Mouse (Mus musculus): ENCODE measurements around the gene Gm20388. TPM values are rescaled to one million over a fixed set of nuclear protein-coding genes. Genes with fewer than 3 reads are reported as not detected.

The Gm20388 gene
- polyA plus RNA-seq, 1 experiment from 2014 or later, result not detected

DNA sequence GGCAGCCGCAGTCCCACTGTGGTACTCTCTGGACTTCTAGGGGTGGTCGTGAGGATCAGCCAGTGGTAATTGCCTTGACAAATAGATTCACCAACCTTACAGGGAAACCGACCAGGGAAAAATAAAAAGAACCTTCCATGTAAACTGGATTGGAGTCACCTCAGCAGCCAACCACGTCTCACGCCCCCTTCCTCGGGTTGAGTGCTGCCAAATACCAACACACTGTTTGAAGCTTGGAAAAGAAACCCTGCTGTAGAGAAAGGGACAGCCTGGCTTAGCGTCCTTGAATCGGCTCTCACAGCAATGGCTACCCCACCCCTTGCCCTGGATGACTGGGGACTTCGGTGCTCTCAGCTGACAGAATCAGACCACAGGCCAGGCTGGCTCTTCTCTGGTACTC is 1386.7 kb downstream of the Gm20388 start:
- DNase-seq (ENCODE audit: low spot score, missing footprints), result no peak
- Histone ChIP-seq H3K4me3 (ENCODE audit: low read depth, low read length) (no peak overlapping the region), H3K4me2 (no peak overlapping the region), H3K9me3 (ENCODE audit: control insufficient read depth, low read length) (no peaks in the 10 kb centered on the region), H3K4me1 (ENCODE audit: control insufficient read depth, insufficient read depth, low read length) (peaks cover 35% of the 10 kb centered on the region), H3K36me3 (ENCODE audit: control insufficient read depth, insufficient read depth, low read length) (no peaks in the 10 kb centered on the region), H3K9ac (ENCODE audit: low read length) (no peak overlapping the region), H3K27ac (ENCODE audit: low read depth, low read length) (no peak overlapping the region), H3K27me3 (ENCODE audit: control insufficient read depth, insufficient read depth, low read length) (no peaks in the 10 kb centered on the region)
- WGBS, result 66% methylated on average over 9 of the region's 9 CpGs
- no peak for ATAC-seq (ENCODE audit: low FRiP score)

DNA sequence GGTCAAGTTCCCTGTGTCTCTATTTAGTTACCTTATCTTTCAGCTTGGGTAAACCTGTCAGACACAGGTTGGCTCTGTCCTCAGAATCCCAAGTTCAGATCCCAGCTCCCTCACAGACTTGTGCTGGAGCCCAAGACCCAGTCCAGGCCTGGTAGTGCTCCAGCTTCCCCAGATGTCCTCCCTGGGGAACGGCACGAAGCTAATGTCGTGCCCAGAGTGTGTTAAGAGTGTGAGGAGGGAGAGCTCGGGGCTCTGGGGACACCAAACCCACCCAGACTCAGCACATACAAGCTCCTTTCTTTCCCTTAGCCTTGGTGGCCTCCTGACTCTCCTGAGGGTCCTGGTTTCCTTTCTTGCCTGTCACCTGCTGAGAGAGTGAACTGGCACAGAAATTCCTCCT is 1389.4 kb downstream of the Gm20388 start:
- H3K27ac ChIP-seq (ENCODE audit: low read depth, low read length), result no peak overlapping the region
- H3K4me1 ChIP-seq (ENCODE audit: control insufficient read depth, insufficient read depth, low read length), result peaks cover 25% of the 10 kb centered on the region
- no peak overlapping the region for H3K4me3 ChIP-seq (ENCODE audit: low read depth, low read length)
- no peaks in the 10 kb centered on the region for H3K9me3 ChIP-seq (ENCODE audit: control insufficient read depth, low read length)
- whole genome bisulfite sequencing, result 55% methylated on average over 4 of the region's 4 CpGs
- no peak overlapping the region for H3K9ac ChIP-seq (ENCODE audit: low read length)
- ATAC-seq (ENCODE audit: low FRiP score), result no peak
- DNase-seq (ENCODE audit: low spot score, missing footprints), result no peak
- no peak overlapping the region for H3K4me2 ChIP-seq
- no peaks in the 10 kb centered on the region for H3K27me3 ChIP-seq (ENCODE audit: control insufficient read depth, insufficient read depth, low read length)
- H3K36me3 ChIP-seq (ENCODE audit: control insufficient read depth, insufficient read depth, low read length), result no peaks in the 10 kb centered on the region

DNA sequence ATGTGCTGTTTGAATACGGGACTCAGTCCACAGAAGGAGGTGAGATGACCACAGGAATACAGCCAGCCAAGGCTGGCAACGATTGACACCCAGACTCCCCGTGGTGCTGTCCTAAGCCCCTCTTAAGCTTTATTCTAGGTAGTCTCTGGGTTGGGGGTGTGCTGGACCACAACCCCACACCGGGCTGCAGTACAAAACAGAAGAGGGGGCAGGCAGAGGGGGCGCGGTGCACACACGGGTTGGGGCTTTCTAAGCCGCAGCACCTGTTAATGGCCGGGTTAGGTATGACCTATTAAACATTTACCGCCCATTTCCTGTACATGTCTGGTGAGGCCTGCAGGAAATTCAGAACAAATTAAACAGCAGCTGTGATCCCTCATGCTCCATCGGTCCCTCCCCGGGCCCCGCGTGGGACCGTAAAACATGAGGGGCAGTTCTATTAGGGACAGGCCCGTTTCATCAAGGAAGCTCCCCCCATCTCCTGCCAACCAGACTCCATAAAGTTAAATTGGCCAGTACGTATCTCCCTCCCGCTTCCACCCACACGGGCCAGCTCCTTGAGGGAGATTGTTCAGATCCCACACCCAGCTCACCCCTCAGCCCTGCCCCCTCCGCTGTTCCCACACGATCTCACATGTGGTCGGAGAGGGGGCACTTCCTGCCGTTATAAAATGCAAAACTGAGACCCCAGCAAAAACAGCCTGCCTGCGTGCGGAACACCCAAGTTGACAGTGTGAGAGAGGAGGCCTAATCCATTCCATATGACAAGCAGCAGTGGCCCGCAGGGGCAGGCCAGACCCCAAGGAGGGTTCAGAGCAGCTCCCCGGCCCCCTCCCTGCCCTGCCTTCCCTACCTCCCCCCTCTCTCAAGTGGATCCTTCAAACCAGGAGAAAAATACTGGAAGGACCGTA is 1390.1 kb downstream of the Gm20388 start:
- WGBS, result 25% methylated on average over 28 of the region's 28 CpGs
- ATAC-seq (ENCODE audit: low FRiP score) (peak; percentile 70), DNase-seq (ENCODE audit: low spot score, missing footprints) (peak; percentile 91)
- Histone ChIP-seq H3K9me3 (ENCODE audit: control insufficient read depth, low read length) (no peaks in the 10 kb centered on the region), H3K9ac (ENCODE audit: low read length) (peak overlapping the region; percentile 24), H3K27me3 (ENCODE audit: control insufficient read depth, insufficient read depth, low read length) (no peaks in the 10 kb centered on the region), H3K4me3 (ENCODE audit: low read depth, low read length) (peak overlapping the region; percentile 1; the same call in 1 of the 2 replicates), H3K4me1 (ENCODE audit: control insufficient read depth, insufficient read depth, low read length) (peaks cover 23% of the 10 kb centered on the region), H3K4me2 (peak overlapping the region; percentile 28), H3K36me3 (ENCODE audit: control insufficient read depth, insufficient read depth, low read length) (no peaks in the 10 kb centered on the region), H3K27ac (ENCODE audit: low read depth, low read length) (peak overlapping the region; percentile 63)

DNA sequence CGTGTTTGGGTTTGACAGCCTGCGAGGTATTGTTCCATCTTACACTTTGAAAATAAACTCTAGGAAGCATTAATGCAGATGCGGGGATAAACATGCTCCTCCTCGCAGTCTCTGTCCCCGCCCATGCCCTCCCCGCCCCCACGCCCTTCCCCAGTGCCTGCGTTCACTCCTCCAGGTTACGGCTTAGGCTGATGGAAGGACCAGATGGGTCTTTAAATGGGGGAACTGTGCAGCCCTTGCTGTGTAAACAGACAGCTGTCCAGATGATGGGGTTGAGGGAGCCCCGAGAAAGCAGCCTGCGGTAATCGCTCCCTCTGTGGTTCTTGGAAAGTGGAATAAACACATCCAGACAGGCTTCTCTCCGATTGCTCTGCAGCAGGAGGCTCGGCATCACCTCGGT is 1390.8 kb downstream of the Gm20388 start:
- Histone ChIP-seq H3K9me3 (ENCODE audit: control insufficient read depth, low read length) (no peaks in the 10 kb centered on the region), H3K36me3 (ENCODE audit: control insufficient read depth, insufficient read depth, low read length) (no peaks in the 10 kb centered on the region), H3K4me1 (ENCODE audit: control insufficient read depth, insufficient read depth, low read length) (peaks cover 20% of the 10 kb centered on the region), H3K9ac (ENCODE audit: low read length) (peak overlapping the region; percentile 24), H3K4me2 (peak overlapping the region; percentile 28), H3K27ac (ENCODE audit: low read depth, low read length) (peak overlapping the region; percentile 63), H3K4me3 (ENCODE audit: low read depth, low read length) (peak overlapping the region; percentile 1; the same call in 1 of the 2 replicates), H3K27me3 (ENCODE audit: control insufficient read depth, insufficient read depth, low read length) (no peaks in the 10 kb centered on the region)
- peak; percentile 72 for ATAC-seq (ENCODE audit: low FRiP score)
- DNase-seq (ENCODE audit: low spot score, missing footprints), result peak; percentile 94
- 6% methylated on average over 15 of the region's 15 CpGs for WGBS

DNA sequence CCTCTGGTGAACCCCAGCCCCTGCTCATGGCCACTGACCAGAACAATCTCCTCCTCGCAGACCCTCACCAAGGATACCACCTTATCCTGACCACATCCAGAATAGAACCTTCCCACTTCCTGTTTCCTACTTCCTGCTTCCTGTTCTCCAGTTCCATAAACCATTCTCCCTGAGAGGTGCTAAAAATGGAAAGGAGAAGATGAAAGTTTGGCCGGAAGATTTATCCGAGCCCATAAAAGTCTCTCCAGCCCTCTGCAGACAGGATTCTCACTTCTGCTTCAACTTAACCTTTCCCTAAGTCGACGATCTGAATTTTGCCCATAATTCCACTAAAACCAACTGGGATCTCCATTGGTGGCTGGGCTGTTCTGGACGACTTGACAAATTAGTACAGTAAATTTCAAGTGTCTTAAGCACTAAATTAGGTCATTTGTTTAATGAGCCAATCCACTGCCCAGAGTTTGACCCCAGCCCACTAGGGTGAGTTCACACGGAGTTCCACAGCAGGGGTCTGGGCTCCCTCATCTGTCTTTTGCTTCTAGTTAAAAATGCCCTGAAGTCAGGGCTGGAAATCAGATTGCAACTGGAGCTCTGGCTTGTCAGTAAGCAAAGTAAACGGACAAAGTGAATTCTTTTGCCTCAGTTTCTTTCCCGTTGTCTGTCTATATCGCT is 1391.5 kb downstream of the Gm20388 start:
- Histone ChIP-seq H3K4me3 (ENCODE audit: low read depth, low read length) (no peak overlapping the region), H3K4me1 (ENCODE audit: control insufficient read depth, insufficient read depth, low read length) (peaks cover 16% of the 10 kb centered on the region), H3K27me3 (ENCODE audit: control insufficient read depth, insufficient read depth, low read length) (no peaks in the 10 kb centered on the region), H3K9me3 (ENCODE audit: control insufficient read depth, low read length) (no peaks in the 10 kb centered on the region), H3K36me3 (ENCODE audit: control insufficient read depth, insufficient read depth, low read length) (no peaks in the 10 kb centered on the region), H3K27ac (ENCODE audit: low read depth, low read length) (peak overlapping the region; percentile 63), H3K9ac (ENCODE audit: low read length) (peak overlapping the region; percentile 24), H3K4me2 (peak overlapping the region; percentile 28; the same call in 1 of the 2 replicates)
- 76% methylated on average over 10 of the region's 10 CpGs for WGBS
- DNase-seq (ENCODE audit: low spot score, missing footprints) (no peak), ATAC-seq (ENCODE audit: low FRiP score) (no peak)

DNA sequence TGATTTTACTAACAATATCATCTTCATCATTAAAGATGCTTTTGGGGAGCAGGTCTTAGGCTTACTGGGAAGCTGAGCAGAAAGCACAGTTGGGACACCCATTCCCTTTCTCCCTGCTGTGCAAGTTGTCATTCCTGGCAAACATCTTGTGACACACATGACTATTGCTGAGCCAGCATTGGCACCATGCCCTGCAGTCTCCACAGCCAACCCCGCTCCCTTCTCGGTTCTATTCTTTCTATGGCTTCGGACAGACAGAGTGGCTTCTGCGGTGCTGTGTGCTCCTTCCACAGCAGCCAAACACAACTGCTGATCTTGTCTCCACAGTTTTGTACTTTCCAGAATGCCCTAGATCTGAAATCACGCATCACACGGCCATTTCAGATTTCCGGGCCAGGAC is 1397.1 kb downstream of the Gm20388 start:
- Histone ChIP-seq H3K9me3 (ENCODE audit: control insufficient read depth, low read length) (no peaks in the 10 kb centered on the region), H3K4me1 (ENCODE audit: control insufficient read depth, insufficient read depth, low read length) (no peaks in the 10 kb centered on the region), H3K27me3 (ENCODE audit: control insufficient read depth, insufficient read depth, low read length) (no peaks in the 10 kb centered on the region), H3K27ac (ENCODE audit: low read depth, low read length) (no peak overlapping the region), H3K4me3 (ENCODE audit: low read depth, low read length) (no peak overlapping the region), H3K9ac (ENCODE audit: low read length) (no peak overlapping the region), H3K4me2 (no peak overlapping the region), H3K36me3 (ENCODE audit: control insufficient read depth, insufficient read depth, low read length) (no peaks in the 10 kb centered on the region)
- DNase-seq (ENCODE audit: low spot score, missing footprints) (no peak), ATAC-seq (ENCODE audit: low FRiP score) (no peak)
- 93% methylated on average over 7 of the region's 7 CpGs for WGBS

DNA sequence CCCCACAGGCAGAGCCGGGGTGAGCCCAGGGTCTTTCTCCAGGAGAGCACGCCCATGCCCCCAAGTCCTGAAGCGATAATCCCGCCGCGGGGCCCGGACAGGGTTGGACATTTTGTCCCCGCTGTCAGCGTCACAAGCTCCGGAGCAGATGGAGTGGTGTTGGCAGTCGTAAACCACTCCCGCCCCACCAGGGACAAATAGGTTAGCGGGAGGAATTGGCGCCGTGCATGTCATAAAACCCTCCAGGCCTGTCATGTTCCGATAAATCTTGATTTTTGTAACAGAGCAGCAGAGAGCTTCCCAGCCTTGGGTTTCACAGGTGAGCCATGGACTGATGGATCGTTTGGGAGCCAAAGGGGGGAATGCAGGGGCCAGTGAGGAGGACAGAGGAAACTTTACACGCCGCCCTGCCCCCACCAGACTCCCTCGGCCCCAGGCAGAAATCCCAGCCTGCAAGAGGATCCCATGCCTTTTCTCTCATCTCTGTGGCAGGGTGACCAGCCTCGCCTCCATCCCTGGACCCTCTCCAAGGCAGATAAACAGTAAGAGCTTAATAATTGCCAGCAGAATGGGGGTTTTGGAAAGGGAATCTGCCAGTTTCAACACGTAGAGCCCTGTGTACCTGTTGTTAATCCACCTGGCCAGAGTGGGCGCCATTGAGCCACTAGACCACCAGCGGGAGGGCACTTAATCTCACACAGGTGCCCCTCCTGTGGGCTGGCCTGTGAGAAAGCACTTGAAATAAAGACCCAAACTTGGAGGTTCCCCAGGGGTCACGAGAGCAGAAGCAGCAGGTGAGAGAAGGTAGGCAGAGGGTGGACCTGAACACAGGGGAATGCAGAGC is 1400.6 kb downstream of the Gm20388 start:
- H3K4me2 ChIP-seq, result no peak overlapping the region

DNA sequence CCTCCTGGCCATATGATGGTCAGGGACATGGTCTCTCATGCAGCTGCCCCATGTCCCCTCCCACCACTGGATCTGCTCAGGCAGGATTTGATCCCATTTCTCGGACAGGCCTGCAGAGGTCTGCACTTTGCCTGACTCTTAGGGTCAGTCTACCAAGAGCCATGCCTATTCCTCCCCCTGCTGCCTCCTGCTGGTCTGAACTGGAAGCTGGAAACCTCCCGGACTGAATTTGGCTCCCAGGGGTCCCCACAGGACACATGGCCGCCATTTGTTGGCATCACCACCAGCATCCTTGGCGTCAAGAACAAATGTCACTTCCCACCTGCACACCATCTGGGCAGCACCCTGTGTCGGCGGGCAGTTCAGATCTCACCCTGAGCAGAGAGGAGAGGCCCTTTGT is 1402.8 kb downstream of the Gm20388 start:
- Histone ChIP-seq H3K27me3 (ENCODE audit: control insufficient read depth, insufficient read depth, low read length) (no peaks in the 10 kb centered on the region), H3K36me3 (ENCODE audit: control insufficient read depth, insufficient read depth, low read length) (no peaks in the 10 kb centered on the region), H3K9me3 (ENCODE audit: control insufficient read depth, low read length) (no peaks in the 10 kb centered on the region), H3K4me2 (no peak overlapping the region), H3K4me3 (ENCODE audit: low read depth, low read length) (no peak overlapping the region), H3K4me1 (ENCODE audit: control insufficient read depth, insufficient read depth, low read length) (no peaks in the 10 kb centered on the region), H3K9ac (ENCODE audit: low read length) (no peak overlapping the region), H3K27ac (ENCODE audit: low read depth, low read length) (no peak overlapping the region)
- 58% methylated on average over 6 of the region's 6 CpGs for WGBS
- no peak for ATAC-seq (ENCODE audit: low FRiP score)
- DNase-seq (ENCODE audit: low spot score, missing footprints), result no peak

More for the DNA sequence above, 1400.6 kb downstream of the Gm20388 start:
- H3K9me3 ChIP-seq (ENCODE audit: control insufficient read depth, low read length), result no peaks in the 10 kb centered on the region
- DNase-seq (ENCODE audit: low spot score, missing footprints) (no peak), ATAC-seq (ENCODE audit: low FRiP score) (no peak)
- H3K27ac ChIP-seq (ENCODE audit: low read depth, low read length), result no peak overlapping the region
- H3K27me3 ChIP-seq (ENCODE audit: control insufficient read depth, insufficient read depth, low read length), result no peaks in the 10 kb centered on the region
- 45% methylated on average over 25 of the region's 25 CpGs for WGBS
- no peak overlapping the region for H3K4me3 ChIP-seq (ENCODE audit: low read depth, low read length)
- H3K9ac ChIP-seq (ENCODE audit: low read length), result no peak overlapping the region
- no peaks in the 10 kb centered on the region for H3K4me1 ChIP-seq (ENCODE audit: control insufficient read depth, insufficient read depth, low read length)
- H3K36me3 ChIP-seq (ENCODE audit: control insufficient read depth, insufficient read depth, low read length), result no peaks in the 10 kb centered on the region

Data from midbrain, embryonic 11.5 days (tissue).